Mouse (Mus musculus) neural tube, embryonic 14.5 days (tissue): ENCODE data around the gene Il17f. TPM values are rescaled to one million over a fixed set of nuclear protein-coding genes. Genes with fewer than 3 reads are reported as not detected.

Experiments used
- ATAC-seq: fragments of 200-750 bp; cut with Nextera tagmentation; 2 replicates; pipeline ENCODE4 v1.8.0; 2017; ENCODE audit warnings: low read depth, mild to moderate bottlenecking, moderate TSS enrichment, moderate library complexity
- H3K27ac ChIP-seq: fragments of 300-500 bp; sonication (generic); 2 replicates; pipeline ENCODE4 v1.5.1; 2014; ENCODE audit warnings: low read depth, mild to moderate bottlenecking, control low read depth, low read length, moderate library complexity, mixed read lengths
- H3K27me3 ChIP-seq: fragments of 300-500 bp; sonication (generic); 2 replicates; pipeline ENCODE4 v1.6.1; 2014; ENCODE audit warnings: low read length; ENCODE audit not compliant: control insufficient read depth, insufficient read depth
- H3K36me3 ChIP-seq: fragments of 300-500 bp; sonication (generic); 2 replicates; pipeline ENCODE4 v1.6.1; 2014; ENCODE audit warnings: low read length, mixed read lengths; ENCODE audit not compliant: control insufficient read depth, insufficient read depth
- H3K4me1 ChIP-seq: fragments of 300-500 bp; sonication (generic); 2 replicates; pipeline ENCODE4 v1.6.1; 2014; ENCODE audit warnings: low read length; ENCODE audit not compliant: control insufficient read depth, insufficient read depth
- H3K4me2 ChIP-seq: fragments of 300-500 bp; sonication (generic); 2 replicates; pipeline ENCODE4 v1.6.1; 2014; ENCODE audit warnings: mild to moderate bottlenecking, low read depth, low read length, control low read depth
- H3K4me3 ChIP-seq: fragments of 300-500 bp; sonication (generic); 2 replicates; pipeline ENCODE4 v1.5.1; 2014; ENCODE audit warnings: low read depth, low read length, control low read depth, mixed read lengths
- H3K9ac ChIP-seq: fragments of 300-500 bp; sonication (generic); replicated peaks from 2 replicates; pipeline ENCODE4 v1.6.1; 2014; ENCODE audit warnings: low read depth, mild to moderate bottlenecking, control low read depth, low read length, mixed read lengths
- H3K9me3 ChIP-seq: fragments of 300-500 bp; sonication (generic); 2 replicates; pipeline ENCODE4 v1.6.1; 2016; ENCODE audit warnings: low read length; ENCODE audit not compliant: control insufficient read depth
- WGBS: fragments of 180-500 bp; shearing (Covaris S2); extraction: QIAGEN DNeasy Blood & Tissue Kit; methylation state at CpG from one replicate; pipeline ENCODE4 v1.1.7; 2014; 5-methylcytosine and 5-hydroxymethylcytosine counted together
- polyA plus RNA-seq: library from polyadenylated mRNA; unstranded; fragments of >200 nt; fragmentation: Nextera tagmentation; extraction: Ambion mirVana; gene quantifications from 2 replicates; pipeline ENCODE4 v1.2.1, GENCODE M21; 2014

The Il17f gene
- polyA plus RNA-seq, 1 experiment from 2014 or later: not detected

DNA sequence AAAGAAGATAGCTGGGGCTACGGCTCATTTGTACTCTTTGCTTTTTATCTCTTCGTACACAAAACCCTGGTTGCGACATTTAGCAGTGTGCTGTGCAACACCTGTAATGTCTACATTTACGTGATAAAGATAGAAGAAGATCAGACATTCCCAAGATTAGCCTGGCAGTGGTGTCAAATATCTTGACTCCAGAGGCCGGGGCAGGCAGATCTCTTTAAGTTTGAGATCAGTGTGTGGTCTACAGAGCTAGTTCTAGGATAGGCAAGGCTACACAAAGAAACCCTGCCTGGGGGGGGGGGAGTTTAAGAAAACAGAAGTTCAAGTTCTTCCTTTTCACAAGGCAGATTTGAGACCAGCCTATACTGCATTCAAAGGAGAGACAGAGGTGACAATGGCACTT, 30.1 kb downstream of the Il17f start:
- H3K4me1 ChIP-seq: no peaks in the 10 kb centered on the region
- no peak overlapping the region for H3K27ac ChIP-seq
- no peak overlapping the region for H3K4me2 ChIP-seq
- H3K4me3 ChIP-seq: no peak overlapping the region
- H3K36me3 ChIP-seq: no peaks in the 10 kb centered on the region
- no peak overlapping the region for H3K9ac ChIP-seq
- ATAC-seq: no peak
- 88% methylated on average over 5 of the region's 5 CpGs for WGBS
- H3K27me3 ChIP-seq: no peaks in the 10 kb centered on the region
- H3K9me3 ChIP-seq: no peaks in the 10 kb centered on the region

DNA sequence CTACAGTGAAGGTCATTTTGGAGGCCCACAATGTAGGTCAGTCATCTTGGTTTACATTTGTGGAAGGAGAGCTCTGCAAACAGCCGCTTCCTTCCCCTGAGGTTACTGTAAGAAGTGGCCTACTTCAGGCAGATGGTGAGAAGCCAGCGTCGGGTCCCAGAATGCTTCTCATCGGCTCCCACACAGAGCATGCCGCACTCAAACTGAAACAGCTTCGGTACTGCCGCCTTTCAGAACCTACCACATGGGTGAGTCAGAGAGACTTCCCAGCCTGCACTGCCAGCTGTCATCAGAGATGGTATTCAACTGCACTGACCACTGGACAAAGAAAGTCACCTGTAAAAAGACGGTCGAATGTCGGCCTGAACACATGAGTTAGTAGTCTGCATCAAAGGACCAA, 30.6 kb downstream of the Il17f start:
- Histone ChIP-seq H3K4me1 (no peaks in the 10 kb centered on the region), H3K27ac (no peak overlapping the region), H3K4me2 (no peak overlapping the region), H3K36me3 (no peaks in the 10 kb centered on the region), H3K4me3 (no peak overlapping the region), H3K9ac (no peak overlapping the region), H3K27me3 (no peaks in the 10 kb centered on the region), H3K9me3 (no peaks in the 10 kb centered on the region)
- 93% methylated on average over 10 of the region's 10 CpGs for WGBS
- no peak for ATAC-seq

DNA sequence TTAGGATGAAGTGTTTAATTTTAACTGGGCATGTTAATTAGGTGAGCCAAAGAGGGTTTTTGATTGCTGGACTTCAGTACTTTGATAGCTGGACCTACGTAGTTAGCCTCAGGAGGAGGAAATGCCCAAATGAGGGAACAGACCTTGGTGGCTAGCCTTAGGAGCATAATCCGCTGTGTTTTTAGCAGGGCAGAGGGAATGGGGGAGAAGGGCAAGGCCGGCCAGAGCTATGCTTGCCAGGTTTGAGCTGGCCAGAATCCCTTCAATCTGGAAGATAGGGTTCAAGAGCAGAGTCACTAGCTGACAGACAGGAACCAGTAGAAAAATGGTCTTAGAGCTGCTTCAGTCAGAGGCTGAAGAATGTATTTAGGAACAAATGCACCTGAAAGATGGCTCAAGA, 32.8 kb downstream of the Il17f start:
- Histone ChIP-seq H3K4me1 (no peaks in the 10 kb centered on the region), H3K27ac (no peak overlapping the region), H3K36me3 (no peaks in the 10 kb centered on the region), H3K9ac (no peak overlapping the region), H3K4me3 (no peak overlapping the region), H3K27me3 (no peaks in the 10 kb centered on the region), H3K9me3 (no peaks in the 10 kb centered on the region), H3K4me2 (no peak overlapping the region)
- no peak for ATAC-seq
- 90% methylated on average over 3 of the region's 3 CpGs for WGBS

DNA sequence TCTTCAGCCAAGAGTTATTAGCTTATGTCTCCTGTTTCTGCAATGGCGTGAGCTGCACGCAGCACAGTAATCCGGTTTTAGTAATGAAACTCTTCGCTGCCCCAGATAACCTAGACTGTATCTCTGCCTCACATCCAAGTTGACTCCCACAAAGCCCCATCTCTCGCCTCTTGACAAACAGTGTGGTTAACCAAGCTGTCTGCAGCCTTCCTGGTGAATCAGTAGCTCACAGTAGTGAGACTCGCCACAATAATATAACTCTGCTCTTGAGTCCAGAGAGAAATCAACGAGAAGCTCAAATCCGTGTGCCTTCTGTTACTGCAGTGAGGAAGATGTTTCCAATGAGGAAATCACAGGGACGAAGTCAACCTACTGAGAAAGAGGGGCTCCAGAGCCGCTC, 36.0 kb downstream of the Il17f start:
- 88% methylated on average over 10 of the region's 10 CpGs for WGBS
- no peak for ATAC-seq
- no peaks in the 10 kb centered on the region for H3K36me3 ChIP-seq
- no peaks in the 10 kb centered on the region for H3K27me3 ChIP-seq
- H3K27ac ChIP-seq: no peak overlapping the region
- H3K9me3 ChIP-seq: no peaks in the 10 kb centered on the region
- H3K4me3 ChIP-seq: no peak overlapping the region
- no peaks in the 10 kb centered on the region for H3K4me1 ChIP-seq
- no peak overlapping the region for H3K4me2 ChIP-seq
- H3K9ac ChIP-seq: no peak overlapping the region

DNA sequence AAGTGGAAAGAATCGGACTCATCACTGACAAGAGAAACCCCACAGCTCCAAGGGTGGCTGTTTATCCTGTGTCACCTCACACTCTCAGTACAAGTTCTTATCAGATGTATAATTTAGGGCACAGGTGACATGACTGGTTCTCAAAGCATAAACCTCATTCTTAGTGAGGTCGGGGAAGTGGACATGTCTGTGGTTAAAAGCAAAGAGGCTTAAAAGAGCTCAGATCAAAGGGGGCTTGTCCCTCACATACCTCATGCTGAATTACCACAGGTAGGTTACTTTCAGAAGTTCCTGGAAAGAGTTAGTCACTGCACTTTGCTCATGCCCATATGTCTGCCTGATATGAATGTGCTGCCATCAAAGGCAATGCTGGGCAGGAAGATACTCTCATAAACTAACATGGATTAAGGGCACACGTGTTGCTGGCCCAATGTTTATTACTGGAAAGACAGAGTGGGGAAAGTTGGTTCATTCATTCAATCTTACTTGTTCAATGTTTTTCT, 49.9 kb downstream of the Il17f start:
- Histone ChIP-seq H3K27ac (no peak overlapping the region), H3K27me3 (no peaks in the 10 kb centered on the region), H3K9me3 (no peaks in the 10 kb centered on the region), H3K4me2 (no peak overlapping the region), H3K9ac (no peak overlapping the region), H3K36me3 (no peaks in the 10 kb centered on the region), H3K4me3 (no peak overlapping the region), H3K4me1 (no peaks in the 10 kb centered on the region)
- ATAC-seq: no peak
- WGBS: 87% methylated on average over 3 of the region's 3 CpGs

DNA sequence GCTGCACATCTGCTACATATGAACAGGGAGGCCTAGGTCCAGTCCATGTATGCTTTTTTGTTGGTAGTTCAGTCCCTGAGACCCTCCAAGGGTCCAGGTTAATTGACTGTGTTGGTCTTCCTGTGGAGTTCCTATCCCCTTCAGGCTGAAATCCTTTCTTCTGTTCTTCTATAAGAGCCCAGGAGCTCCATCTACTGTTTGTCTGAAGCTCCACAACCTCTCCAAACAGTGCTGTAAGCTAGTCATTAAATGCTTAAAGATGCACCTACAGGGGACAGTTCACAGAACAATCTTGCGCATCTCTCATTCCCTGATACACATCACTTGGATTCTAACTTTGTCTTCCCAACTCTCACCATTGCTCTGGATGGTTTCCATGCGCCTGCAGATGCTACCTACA, 51.9 kb downstream of the Il17f start:
- WGBS: 89% methylated on average over 2 of the region's 2 CpGs

DNA sequence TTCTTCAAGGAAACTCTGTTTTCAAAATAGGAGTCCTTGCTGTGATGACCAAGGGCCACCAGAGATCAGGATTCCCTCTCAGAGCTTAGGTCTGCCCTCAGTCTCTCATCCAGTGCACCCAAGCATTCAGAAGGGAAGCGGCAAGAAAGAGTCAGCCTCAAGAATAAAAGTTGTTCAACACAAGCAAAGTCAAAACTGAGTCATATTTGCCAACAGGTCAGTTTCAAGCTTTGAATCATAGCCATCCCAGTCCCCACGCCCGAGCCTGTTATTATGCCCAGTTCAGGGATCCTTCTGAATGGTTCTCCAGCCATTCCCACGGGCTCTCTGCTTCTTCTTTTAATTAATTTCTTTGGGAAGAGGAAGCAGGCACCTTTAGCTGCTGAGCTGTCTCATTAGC, 53.8 kb downstream of the Il17f start:
- Histone ChIP-seq H3K4me2 (no peak overlapping the region), H3K27ac (no peak overlapping the region), H3K27me3 (no peaks in the 10 kb centered on the region), H3K4me1 (no peaks in the 10 kb centered on the region), H3K9ac (no peak overlapping the region), H3K9me3 (no peaks in the 10 kb centered on the region), H3K4me3 (no peak overlapping the region), H3K36me3 (no peaks in the 10 kb centered on the region)
- ATAC-seq: no peak
- 89% methylated on average over 4 of the region's 4 CpGs for WGBS

More for the DNA sequence above, 51.9 kb downstream of the Il17f start:
- H3K27me3 ChIP-seq: no peaks in the 10 kb centered on the region
- H3K4me3 ChIP-seq: no peak overlapping the region
- ATAC-seq: no peak
- H3K4me2 ChIP-seq: no peak overlapping the region
- no peaks in the 10 kb centered on the region for H3K9me3 ChIP-seq
- H3K4me1 ChIP-seq: no peaks in the 10 kb centered on the region
- no peak overlapping the region for H3K9ac ChIP-seq
- no peaks in the 10 kb centered on the region for H3K36me3 ChIP-seq
- H3K27ac ChIP-seq: no peak overlapping the region

DNA sequence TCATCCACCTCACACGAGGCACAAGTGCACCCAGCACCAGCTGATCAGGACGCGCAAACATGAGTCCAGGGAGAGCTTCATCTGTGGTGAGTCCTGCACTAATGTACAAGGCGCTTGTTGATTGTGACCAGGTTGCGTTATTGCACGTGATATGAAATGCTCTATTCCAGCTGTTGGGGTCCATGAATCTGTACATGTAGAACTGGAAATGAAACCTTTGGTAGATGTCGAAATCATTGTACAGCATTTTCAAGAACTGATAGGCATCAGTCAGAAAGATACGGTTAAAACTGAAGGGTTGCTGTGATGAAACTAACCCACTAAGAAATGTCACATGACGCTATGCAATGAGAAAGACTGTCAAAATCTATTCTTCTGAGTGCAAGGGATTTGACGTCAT, 59.5 kb downstream of the Il17f start, which contains the start of gene Il17a:
Il17a (plus strand) TSS at position 3 of the 400 bp plus-strand sequence.
- Histone ChIP-seq H3K4me3 (no peak within 1 kb of the TSS), H3K36me3 (no peaks in the 10 kb centered on the region), H3K27me3 (no peaks in the 10 kb centered on the region), H3K27ac (no peak within 1 kb of the TSS), H3K4me2 (no peak within 1 kb of the TSS), H3K9ac (no peak within 1 kb of the TSS), H3K9me3 (peaks cover 4% of the 10 kb centered on the region; the same call in 1 of the 2 replicates), H3K4me1 (no peaks in the 10 kb centered on the region)
- ATAC-seq: no peak
- WGBS: 92% methylated on average over 10 of the region's 10 CpGs
